Mouse (Mus musculus): ENCODE measurements around the gene Ly75.

DNA sequence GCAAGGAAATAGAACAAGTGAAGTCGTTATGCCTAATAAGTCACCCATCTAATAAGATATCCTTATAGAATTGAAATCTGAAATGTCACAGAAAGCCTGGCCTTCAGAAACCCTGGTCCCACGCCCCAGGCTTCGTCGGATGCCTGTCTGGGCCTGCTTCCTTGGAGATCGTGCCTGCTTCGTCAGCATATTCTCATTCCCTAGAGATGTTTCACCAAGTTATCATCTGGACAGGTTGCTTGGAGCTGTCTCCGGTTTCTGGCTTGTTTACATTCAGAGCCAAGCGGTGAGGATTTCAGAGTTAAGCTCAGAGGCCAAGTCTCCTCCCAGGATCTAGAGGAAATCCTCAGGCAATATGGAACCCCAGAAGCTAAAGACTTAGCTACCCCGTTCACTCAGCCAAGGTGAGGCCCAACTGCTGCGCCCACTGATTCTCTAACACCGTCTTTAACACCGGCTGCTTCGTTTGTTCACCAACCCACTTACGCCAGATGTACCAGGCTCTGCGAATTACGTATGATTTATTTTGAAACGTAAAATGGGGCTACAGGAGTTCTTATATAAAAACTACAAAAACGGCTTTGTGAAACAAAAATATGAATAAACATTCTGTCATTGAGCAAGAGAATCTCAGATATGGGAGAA, 30.0 kb upstream of the Ly75 start:
- TF ChIP-seq CTCF (IDR thresholded peaks at IDR 0.05) (no peak), EP300 (IDR thresholded peaks at IDR 0.05) (no peak)

Measured in lung, postnatal 0 days (tissue).